Mouse (Mus musculus) testis, adult 2 months (tissue): ENCODE measurements at regions not wholly inside any gene's neighbourhood (a gene's known extent, or its start where the extent isn't known, plus 50 kb on each side); places are given as distances from the start of the nearest gene placed in this dataset.

Source experiments
- CTCF ChIP-seq: fragments of 200-500 bp; IDR thresholded peaks from 2 replicates; pipeline ENCODE4 v1.5.1; 2012; ENCODE audit warnings: low read depth, mild to moderate bottlenecking, inconsistent platforms, low read length, moderate library complexity; ENCODE audit not compliant: control insufficient read depth, insufficient read depth, insufficient replicate concordance
- POLR2A ChIP-seq: fragments of 200-500 bp; IDR thresholded peaks from 2 replicates; pipeline ENCODE4 v1.6.1; 2012; ENCODE audit warnings: low read depth, mild to moderate bottlenecking, inconsistent platforms, low read length, moderate library complexity; ENCODE audit not compliant: control insufficient read depth

GRCm38 (mm10) chrX:57918181-57919115 is 104.1 kb upstream of the Zic3 start:
- TF ChIP-seq POLR2A (no peak), CTCF (no peak)
